Mouse (Mus musculus): Measurements from ENCODE around the gene Col1a1. TPM values are rescaled to one million over a fixed set of nuclear protein-coding genes. Genes with fewer than 3 reads are reported as not detected.

Col1a1 gene
- polyA plus RNA-seq, 1 experiment from 2014 or later = 89.0 TPM

DNA sequence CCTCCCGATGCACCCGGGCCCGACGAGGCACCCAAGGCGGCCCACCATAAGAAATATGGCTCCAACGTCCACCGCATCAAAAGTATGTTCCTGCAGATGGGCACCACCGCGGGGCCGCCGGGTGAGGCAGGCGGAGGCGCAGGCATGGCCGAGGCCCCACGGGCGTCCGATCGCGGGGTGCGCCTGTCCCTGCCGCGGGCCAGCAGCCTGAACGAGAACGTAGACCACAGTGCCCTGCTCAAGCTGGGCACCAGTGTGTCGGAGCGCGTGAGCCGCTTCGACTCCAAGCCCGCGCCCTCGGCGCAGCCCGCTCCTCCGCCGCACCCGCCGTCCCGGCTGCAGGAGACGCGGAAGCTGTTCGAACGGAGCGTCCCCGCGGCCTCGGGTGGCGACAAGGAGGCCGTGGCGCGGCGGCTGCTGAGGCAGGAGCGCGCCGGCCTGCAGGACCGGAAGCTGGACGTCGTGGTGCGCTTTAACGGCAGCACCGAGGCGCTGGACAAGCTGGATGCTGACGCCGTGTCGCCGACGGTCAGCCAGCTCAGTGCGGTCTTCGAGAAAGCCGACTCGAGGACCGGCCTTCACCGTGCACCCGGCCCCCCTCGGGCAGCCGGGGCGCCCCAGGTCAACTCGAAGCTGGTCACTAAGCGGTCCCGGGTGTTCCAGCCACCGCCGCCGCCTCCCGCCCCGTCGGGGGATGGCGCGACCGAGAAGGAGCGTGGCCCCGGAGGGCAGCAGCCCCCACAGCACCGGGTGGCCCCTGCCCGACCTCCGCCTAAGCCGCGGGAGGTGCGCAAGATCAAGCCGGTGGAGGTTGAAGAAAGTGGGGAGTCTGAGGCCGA is 55.8 kb downstream of the Col1a1 start:
- Histone ChIP-seq H3K9ac (ENCODE audit: low read length) (peak overlapping the region; percentile 93), H3K4me1 (ENCODE audit: control insufficient read depth, insufficient read depth, low read length) (peaks cover 55% of the 10 kb centered on the region), H3K27ac (replicated peaks; ENCODE audit: low read depth, low read length) (peak overlapping the region; percentile 89), H3K9me3 (ENCODE audit: control insufficient read depth, low read length) (no peaks in the 10 kb centered on the region), H3K36me3 (ENCODE audit: control insufficient read depth, insufficient read depth, low read length) (peaks cover 10% of the 10 kb centered on the region), H3K4me3 (ENCODE audit: low read depth, low read length) (peak overlapping the region; percentile 95), H3K4me2 (ENCODE audit: low read depth, severe bottlenecking) (peak overlapping the region; percentile 96), H3K27me3 (ENCODE audit: control insufficient read depth, insufficient read depth, low read length) (no peaks in the 10 kb centered on the region)
- DNase-seq (ENCODE audit: low spot score) (peak; percentile 60), ATAC-seq (ENCODE audit: insufficient number of reproducible peaks, low FRiP score, low TSS enrichment, low read depth) (no peak)
- under 1% methylated on average over 97 of the region's 99 CpGs for WGBS

DNA sequence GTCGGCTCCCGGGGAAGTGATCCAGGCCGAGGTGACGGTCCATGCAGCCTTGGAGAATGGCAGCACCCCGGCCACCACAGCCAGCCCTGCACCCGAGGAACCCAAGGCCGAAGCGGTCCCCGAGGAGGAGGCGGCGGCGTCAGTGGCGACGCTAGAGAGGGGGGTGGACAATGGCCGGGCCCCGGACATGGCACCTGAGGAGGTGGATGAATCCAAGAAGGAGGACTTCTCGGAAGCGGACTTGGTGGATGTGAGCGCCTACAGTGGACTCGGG is 56.4 kb downstream of the Col1a1 start:
- Histone ChIP-seq H3K9ac (ENCODE audit: low read length) (peak overlapping the region; percentile 93), H3K4me1 (ENCODE audit: control insufficient read depth, insufficient read depth, low read length) (peaks cover 55% of the 10 kb centered on the region), H3K4me3 (ENCODE audit: low read depth, low read length) (peak overlapping the region; percentile 95), H3K4me2 (ENCODE audit: low read depth, severe bottlenecking) (peak overlapping the region; percentile 96), H3K27me3 (ENCODE audit: control insufficient read depth, insufficient read depth, low read length) (no peaks in the 10 kb centered on the region), H3K27ac (replicated peaks; ENCODE audit: low read depth, low read length) (no peak overlapping the region; the same call in 1 of the 2 replicates), H3K36me3 (ENCODE audit: control insufficient read depth, insufficient read depth, low read length) (peaks cover 14% of the 10 kb centered on the region), H3K9me3 (ENCODE audit: control insufficient read depth, low read length) (no peaks in the 10 kb centered on the region)
- under 1% methylated on average over 20 of the region's 20 CpGs for WGBS
- peak; percentile 29 for DNase-seq (ENCODE audit: low spot score)
- no peak for ATAC-seq (ENCODE audit: insufficient number of reproducible peaks, low FRiP score, low TSS enrichment, low read depth)

DNA sequence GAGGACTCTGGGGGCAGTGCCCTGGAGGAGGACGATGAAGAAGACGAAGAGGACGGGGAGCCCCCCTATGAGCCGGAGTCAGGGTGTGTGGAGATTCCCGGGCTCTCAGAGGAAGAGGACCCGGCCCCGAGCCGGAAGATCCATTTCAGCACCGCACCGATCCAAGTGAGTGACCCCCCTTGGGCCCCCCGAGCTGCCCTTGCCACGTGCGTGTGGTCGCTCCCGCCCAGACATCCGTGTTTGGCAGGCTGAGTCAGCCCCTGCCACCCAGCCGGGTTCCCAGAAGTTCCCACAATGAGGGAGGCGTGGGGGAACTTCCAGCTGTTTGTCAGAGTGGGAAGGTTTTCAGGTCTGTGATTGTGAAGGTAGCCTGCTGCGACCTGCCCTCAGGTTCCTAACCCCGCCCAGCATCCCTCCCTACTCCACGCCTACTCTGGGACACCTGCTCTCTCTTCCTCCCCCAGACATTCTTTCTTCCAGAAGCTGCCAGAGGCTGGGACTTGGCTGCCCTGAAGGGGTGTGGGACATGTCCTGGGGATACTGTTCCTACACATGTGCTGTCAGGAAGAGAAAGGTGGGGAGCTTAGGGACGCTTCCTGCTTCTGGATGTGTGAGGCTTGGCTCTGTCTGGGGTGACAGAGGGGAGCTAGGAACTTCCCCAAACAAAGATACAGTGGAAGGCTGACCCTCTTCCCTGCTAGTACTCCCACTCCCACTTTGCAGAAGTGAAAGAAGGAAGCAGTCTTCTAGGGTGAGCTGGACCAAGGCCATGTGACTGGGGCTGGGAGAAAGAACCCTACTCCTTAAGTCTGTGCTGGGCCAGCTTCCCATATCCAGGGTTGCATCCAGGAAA is 57.0 kb downstream of the Col1a1 start:
- Histone ChIP-seq H3K36me3 (ENCODE audit: control insufficient read depth, insufficient read depth, low read length) (peaks cover 15% of the 10 kb centered on the region), H3K27ac (replicated peaks; ENCODE audit: low read depth, low read length) (no peak overlapping the region), H3K27me3 (ENCODE audit: control insufficient read depth, insufficient read depth, low read length) (no peaks in the 10 kb centered on the region), H3K4me2 (ENCODE audit: low read depth, severe bottlenecking) (peak overlapping the region; percentile 96), H3K4me1 (ENCODE audit: control insufficient read depth, insufficient read depth, low read length) (peaks cover 55% of the 10 kb centered on the region), H3K4me3 (ENCODE audit: low read depth, low read length) (peak overlapping the region; percentile 95), H3K9ac (ENCODE audit: low read length) (peak overlapping the region; percentile 93), H3K9me3 (ENCODE audit: control insufficient read depth, low read length) (no peaks in the 10 kb centered on the region)
- ATAC-seq (ENCODE audit: insufficient number of reproducible peaks, low FRiP score, low TSS enrichment, low read depth) (no peak), DNase-seq (ENCODE audit: low spot score) (peak; percentile 58)
- WGBS = 2% methylated on average over 22 of the region's 22 CpGs

DNA sequence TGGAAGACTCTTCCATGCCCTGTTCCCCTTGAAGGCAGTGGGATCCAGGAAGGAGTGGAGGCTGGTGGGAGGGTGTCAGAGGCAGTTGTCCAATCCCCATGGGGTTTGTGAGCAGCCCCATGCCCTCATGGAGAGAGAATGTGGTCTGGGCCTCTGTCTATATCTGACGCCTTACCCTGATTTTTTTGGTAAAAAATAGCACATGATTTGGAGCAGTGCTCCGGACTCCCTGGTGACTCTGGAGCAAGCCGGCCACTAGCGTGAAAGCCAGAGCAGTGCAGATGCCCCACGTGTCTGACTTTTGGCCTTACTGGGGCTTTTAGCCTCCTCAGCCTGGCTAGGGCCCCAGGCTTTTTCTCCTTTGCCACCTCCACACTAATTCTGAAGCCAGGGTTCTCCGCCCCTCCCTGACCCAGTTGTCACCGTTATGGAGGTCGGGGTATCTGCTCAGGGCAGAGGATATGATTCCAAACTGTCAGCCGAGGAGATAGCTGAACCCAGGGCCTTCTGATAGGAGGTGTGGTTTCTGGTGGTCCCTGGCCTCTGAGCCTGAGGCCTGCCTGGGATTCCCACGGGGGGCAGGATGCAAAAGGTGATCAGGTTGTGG is 58.3 kb downstream of the Col1a1 start:
- peak overlapping the region; percentile 30; the same call in 1 of the 2 replicates for H3K27ac ChIP-seq (replicated peaks; ENCODE audit: low read depth, low read length)
- peak overlapping the region; percentile 96 for H3K4me2 ChIP-seq (ENCODE audit: low read depth, severe bottlenecking)
- H3K4me3 ChIP-seq (ENCODE audit: low read depth, low read length) = peak overlapping the region; percentile 95; the same call in 1 of the 2 replicates
- H3K27me3 ChIP-seq (ENCODE audit: control insufficient read depth, insufficient read depth, low read length) = no peaks in the 10 kb centered on the region
- peaks cover 19% of the 10 kb centered on the region for H3K36me3 ChIP-seq (ENCODE audit: control insufficient read depth, insufficient read depth, low read length)
- H3K9me3 ChIP-seq (ENCODE audit: control insufficient read depth, low read length) = no peaks in the 10 kb centered on the region
- H3K9ac ChIP-seq (ENCODE audit: low read length) = peak overlapping the region; percentile 23
- 60% methylated on average over 10 of the region's 10 CpGs for WGBS
- no peak for ATAC-seq (ENCODE audit: insufficient number of reproducible peaks, low FRiP score, low TSS enrichment, low read depth)
- DNase-seq (ENCODE audit: low spot score) = no peak
- H3K4me1 ChIP-seq (ENCODE audit: control insufficient read depth, insufficient read depth, low read length) = peaks cover 44% of the 10 kb centered on the region

DNA sequence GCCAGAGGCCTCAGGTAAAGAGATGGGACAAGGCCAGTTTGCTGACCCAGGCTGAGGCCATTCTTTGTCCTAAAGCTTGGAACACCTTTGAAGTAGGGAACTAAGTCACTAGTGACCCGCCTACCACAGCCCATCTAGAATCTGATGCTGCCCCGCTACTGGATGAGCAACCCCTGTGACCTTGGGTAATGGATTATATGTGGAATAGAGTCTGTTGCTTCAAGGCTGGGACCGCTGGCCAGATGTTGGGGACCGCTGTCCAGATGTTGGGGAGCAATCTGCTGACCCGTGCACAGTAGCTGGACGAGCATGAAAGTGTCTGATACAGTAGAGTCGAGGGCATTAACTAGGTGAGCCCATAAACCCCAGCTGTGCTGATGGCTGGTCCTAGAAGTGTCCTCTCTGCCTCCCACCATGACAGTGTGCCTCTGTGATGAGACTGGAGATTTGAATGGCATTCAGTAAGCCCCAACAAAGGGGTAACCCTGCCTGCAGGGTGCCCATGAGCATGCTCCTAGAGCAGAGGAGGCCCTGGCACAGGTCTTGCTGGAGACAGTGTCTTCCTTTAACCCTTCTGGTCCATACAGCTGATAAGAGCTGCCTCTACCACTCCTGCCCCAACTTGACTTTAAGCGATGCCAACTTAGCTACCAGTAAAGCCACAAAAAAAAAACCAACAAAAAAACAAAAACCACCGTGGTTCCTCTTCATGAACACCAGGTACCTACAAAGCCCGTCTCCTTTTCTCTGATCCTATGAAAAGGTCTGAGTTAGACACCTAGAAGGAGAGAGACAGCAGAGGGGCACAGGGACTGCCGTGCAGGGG is 59.1 kb downstream of the Col1a1 start:
- no peak overlapping the region for H3K9ac ChIP-seq (ENCODE audit: low read length)
- H3K4me1 ChIP-seq (ENCODE audit: control insufficient read depth, insufficient read depth, low read length) = peaks cover 40% of the 10 kb centered on the region
- no peak overlapping the region for H3K27ac ChIP-seq (replicated peaks; ENCODE audit: low read depth, low read length)
- DNase-seq (ENCODE audit: low spot score) (no peak), ATAC-seq (ENCODE audit: insufficient number of reproducible peaks, low FRiP score, low TSS enrichment, low read depth) (no peak)
- no peaks in the 10 kb centered on the region for H3K27me3 ChIP-seq (ENCODE audit: control insufficient read depth, insufficient read depth, low read length)
- peaks cover 23% of the 10 kb centered on the region for H3K36me3 ChIP-seq (ENCODE audit: control insufficient read depth, insufficient read depth, low read length)
- peak overlapping the region; percentile 96 for H3K4me2 ChIP-seq (ENCODE audit: low read depth, severe bottlenecking)
- H3K4me3 ChIP-seq (ENCODE audit: low read depth, low read length) = 0 out of 2 replicates have a peak overlapping the region, but pooled peaks have one; percentile 95
- no peaks in the 10 kb centered on the region for H3K9me3 ChIP-seq (ENCODE audit: control insufficient read depth, low read length)
- WGBS = 88% methylated on average over 11 of the region's 11 CpGs

DNA sequence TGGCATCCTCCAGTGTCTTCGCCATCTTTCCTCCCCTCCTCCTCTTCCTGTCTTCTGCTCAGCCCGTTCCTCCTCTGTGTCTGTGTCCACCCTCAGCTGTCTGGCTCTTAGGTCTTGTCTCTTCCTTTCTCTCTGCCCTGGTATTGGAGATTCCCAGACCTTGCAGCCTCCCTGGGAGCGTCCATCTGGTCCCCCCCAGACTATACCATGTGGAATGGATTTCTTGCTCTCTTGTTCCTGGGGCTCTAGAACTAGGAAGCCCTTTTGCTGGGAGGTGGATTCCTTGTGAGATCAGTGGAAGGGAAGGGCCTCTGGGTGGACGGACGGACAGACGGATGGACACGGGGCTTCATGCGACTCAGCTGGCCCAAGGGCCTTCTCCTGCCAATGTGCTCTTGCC is 60.1 kb downstream of the Col1a1 start:
- ATAC-seq (ENCODE audit: insufficient number of reproducible peaks, low FRiP score, low TSS enrichment, low read depth) = no peak
- H3K4me2 ChIP-seq (ENCODE audit: low read depth, severe bottlenecking) = no peak overlapping the region
- 88% methylated on average over 8 of the region's 8 CpGs for WGBS

DNA sequence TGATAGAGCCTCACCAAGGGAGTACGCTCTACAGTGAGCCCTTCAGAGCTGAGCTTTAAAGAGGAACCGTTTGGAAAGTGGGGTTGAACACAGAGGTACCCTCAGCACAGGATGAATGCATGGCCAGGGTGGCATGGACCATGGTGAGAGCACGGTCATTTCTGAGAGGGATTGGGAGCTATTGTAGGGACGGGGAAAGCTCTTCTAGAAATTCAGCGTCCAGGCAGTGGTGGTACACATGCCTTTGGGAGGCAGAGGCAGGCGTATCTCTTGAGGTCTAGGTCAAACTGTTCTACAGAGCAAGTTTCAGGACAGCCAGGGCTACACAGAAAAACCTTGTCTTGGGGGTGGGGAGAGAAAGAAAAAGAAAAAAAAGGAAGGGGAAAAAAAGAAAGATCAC is 61.0 kb downstream of the Col1a1 start:
- H3K27ac ChIP-seq (replicated peaks; ENCODE audit: low read depth, low read length) = no peak overlapping the region
- no peaks in the 10 kb centered on the region for H3K27me3 ChIP-seq (ENCODE audit: control insufficient read depth, insufficient read depth, low read length)
- H3K36me3 ChIP-seq (ENCODE audit: control insufficient read depth, insufficient read depth, low read length) = peaks cover 36% of the 10 kb centered on the region
- H3K9ac ChIP-seq (ENCODE audit: low read length) = no peak overlapping the region
- no peak overlapping the region for H3K4me2 ChIP-seq (ENCODE audit: low read depth, severe bottlenecking)
- WGBS = 93% methylated on average over 6 of the region's 6 CpGs
- peaks cover 43% of the 10 kb centered on the region for H3K4me1 ChIP-seq (ENCODE audit: control insufficient read depth, insufficient read depth, low read length)
- DNase-seq (ENCODE audit: low spot score) = no peak
- no peak overlapping the region for H3K4me3 ChIP-seq (ENCODE audit: low read depth, low read length)
- ATAC-seq (ENCODE audit: insufficient number of reproducible peaks, low FRiP score, low TSS enrichment, low read depth) = no peak
- no peaks in the 10 kb centered on the region for H3K9me3 ChIP-seq (ENCODE audit: control insufficient read depth, low read length)

More for the DNA sequence above, 60.1 kb downstream of the Col1a1 start:
- Histone ChIP-seq H3K9me3 (ENCODE audit: control insufficient read depth, low read length) (no peaks in the 10 kb centered on the region), H3K27ac (replicated peaks; ENCODE audit: low read depth, low read length) (no peak overlapping the region), H3K4me3 (ENCODE audit: low read depth, low read length) (no peak overlapping the region), H3K27me3 (ENCODE audit: control insufficient read depth, insufficient read depth, low read length) (no peaks in the 10 kb centered on the region), H3K4me1 (ENCODE audit: control insufficient read depth, insufficient read depth, low read length) (peaks cover 43% of the 10 kb centered on the region), H3K9ac (ENCODE audit: low read length) (no peak overlapping the region), H3K36me3 (ENCODE audit: control insufficient read depth, insufficient read depth, low read length) (peaks cover 30% of the 10 kb centered on the region)
- DNase-seq (ENCODE audit: low spot score) = no peak

Measured in limb, embryonic 11.5 days (tissue).